Mouse (Mus musculus) T-helper 1 cell (primary cell): Measurements from ENCODE around the gene Rps19.
"Not testable (repeated sequence)": the region's sequence is repeated elsewhere in the genome, so short reads cannot be mapped to it uniquely, and the experiment has no call there.

ENCODE experiments used
- in situ Hi-C: fragments of 300-600 bp; cut with MboI, MseI; formaldehyde crosslinking; loops from one replicate; pipeline ENCODE4 v1.15.1; 2025; ENCODE audit warnings: high pct_unique_total_duplicates

Rps19 gene

DNA sequence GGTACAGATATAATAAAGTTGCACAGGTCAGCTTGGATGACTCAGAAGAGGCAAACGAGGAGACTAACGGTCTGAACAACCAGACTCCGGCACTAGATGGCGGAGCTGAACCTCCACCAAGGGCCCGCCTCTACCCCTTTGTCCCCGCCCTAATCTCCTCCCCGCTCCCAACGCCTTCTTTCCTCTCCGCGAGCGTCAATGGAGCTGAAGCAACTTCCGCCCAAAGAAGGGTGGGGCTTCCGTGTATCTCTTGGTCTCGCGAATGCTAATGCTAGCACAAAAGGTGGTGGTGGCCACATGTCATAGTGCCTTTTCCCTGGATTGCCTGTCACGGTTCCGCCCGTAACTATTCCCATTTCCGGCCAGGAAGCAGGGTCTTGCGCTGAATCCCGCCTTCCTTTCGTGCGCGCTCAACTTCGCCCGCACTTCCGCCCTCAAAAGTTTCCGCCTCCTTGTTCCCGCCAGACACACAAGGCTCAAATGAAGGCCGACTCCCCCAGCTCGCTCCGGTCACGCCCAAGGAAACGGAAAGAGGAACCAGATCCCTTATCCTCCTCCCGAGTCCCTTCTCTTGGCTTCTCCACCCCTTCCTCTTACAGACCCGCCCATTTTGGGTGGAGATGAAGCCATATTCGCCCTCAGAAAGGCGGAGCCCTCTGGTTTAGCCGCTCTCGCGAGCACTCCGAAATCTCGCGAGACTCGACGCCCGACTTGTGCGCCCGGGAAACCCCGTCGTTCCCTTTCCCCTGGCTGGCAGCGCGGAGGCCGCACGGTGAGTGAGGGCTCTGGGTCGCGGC is at the start of gene Rps19:
Gene Rps19, plus strand, starts transcription at position 476 of the 797 bp plus-strand sequence.
- in situ Hi-C loops: no loop called here

GRCm38 (mm10) chr7:24838732-24839409 is 45.3 kb upstream of the Rps19 start:
- in situ Hi-C loops: loop anchor here (5.0 kb wide), 1 partner anchor 738 kb away; no protein-coding TSS in a partner anchor

DNA sequence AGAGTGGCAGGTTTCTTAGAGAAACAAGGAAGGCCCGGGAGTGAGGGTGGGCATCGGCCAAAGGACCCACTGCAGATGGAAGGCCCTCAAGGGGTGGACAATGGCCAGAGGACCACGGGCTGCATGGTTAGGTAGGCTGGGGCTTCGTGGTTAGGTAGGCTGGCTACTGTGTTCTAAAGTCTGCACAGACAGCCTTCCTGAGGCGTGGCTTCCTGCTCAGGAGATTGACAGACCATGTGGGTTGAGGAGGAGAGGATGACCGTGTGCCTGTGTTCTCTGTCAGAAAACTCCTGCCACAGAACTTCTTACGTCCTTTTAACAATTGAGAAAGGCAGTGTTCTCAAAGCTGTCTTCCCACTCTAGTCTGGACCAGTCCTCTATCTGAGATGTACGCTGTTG is 44.8 kb upstream of the Rps19 start:
- in situ Hi-C loops: loop anchor here (5.0 kb wide), 1 partner anchor 738 kb away; no protein-coding TSS in a partner anchor

DNA sequence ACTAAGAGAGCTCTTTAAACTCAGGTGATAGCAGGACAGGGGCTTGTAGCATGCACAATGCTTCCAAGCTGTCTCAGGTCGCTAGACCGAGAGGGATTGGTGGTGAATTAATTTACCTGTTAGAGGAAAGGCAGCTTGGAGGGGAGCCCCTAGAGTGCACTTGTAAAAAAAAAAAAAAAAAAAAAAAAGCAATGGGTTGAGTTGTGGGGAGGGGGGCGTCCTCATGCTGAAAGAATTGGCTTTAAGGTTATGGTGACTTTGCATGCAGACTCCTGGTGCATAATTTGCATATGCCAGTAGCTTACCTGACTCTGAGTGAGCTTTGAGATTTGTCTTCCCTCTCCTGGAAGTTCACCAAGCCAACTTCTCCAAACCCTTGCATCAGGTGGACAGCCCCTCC is 43.8 kb upstream of the Rps19 start:
- in situ Hi-C loops: no loop called here

DNA sequence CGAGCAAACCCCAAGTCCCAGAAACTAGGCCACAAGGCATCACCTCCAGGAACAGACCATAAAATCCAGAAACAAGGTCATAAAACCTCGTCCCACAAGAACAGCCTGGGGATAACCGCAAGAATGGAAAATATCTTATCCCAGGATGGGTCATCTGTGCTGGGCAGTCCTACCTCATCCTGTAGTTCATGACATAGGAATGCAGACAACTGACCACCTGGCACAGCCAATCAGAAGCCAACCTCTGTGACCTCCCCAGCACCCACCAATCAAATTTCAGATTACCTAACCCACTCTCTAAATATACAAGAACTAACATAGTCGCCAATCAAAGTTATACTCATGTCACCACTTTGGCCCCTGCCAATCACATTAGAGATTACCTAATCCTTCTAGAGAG is 43.2 kb upstream of the Rps19 start:
- in situ Hi-C loops: no loop called here

- in situ Hi-C loops: no loop called here
These were observed 40.0 kb upstream of the Rps19 start for GRCm38 (mm10) chr7:24844144-24844543.

DNA sequence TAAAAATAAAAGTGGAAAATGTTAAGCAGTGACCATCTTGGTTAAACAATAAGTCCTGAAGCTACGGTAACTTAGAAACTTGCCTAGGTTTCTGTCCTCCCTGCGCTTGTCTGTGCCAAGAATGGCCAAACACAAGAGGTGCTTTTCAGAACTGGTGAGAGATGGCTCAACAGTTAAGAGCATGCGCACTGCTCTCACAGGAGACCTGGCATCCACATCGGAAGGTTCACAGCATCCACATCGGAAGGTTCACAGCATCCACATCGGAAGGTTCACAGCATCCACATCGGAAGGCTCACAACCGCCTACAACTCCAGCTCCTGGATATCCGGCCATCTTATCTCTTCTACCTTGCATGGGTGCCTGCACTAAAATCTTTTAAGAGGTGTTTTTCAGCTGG is 39.0 kb upstream of the Rps19 start:
- in situ Hi-C loops: no loop called here

- in situ Hi-C loops: no loop called here
These were observed 38.5 kb upstream of the Rps19 start for GRCm38 (mm10) chr7:24845713-24846112.

GRCm38 (mm10) chr7:24846576-24846975 is 37.6 kb upstream of the Rps19 start:
- in situ Hi-C loops: not testable (repeated sequence)

GRCm38 (mm10) chr7:24850162-24850561 is 34.0 kb upstream of the Rps19 start:
- in situ Hi-C loops: no loop called here

DNA sequence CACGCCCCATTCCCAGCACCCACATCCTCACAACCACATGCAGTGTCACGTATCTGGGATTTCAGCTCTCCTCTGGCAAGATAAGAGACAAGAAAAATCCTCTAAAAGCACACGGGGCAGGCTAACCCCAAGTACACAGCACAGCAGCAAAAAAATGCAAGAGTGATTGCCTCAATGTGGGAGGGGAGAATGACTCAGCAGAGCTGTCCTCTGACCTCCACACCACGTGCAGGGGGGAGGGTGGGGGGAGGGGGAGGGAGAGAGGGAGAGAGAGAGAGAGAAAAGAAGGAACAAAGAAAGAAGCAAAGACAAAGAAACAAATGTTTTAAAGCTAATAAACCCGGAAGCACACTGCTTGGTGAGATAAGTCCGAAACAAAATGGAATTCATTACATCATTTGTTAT is 33.3 kb upstream of the Rps19 start:
- in situ Hi-C loops: no loop called here

GRCm38 (mm10) chr7:24851596-24852325 is 32.4 kb upstream of the Rps19 start:
- in situ Hi-C loops: no loop called here

- in situ Hi-C loops: no loop called here
These were observed 31.5 kb upstream of the Rps19 start for GRCm38 (mm10) chr7:24852557-24853232.

DNA sequence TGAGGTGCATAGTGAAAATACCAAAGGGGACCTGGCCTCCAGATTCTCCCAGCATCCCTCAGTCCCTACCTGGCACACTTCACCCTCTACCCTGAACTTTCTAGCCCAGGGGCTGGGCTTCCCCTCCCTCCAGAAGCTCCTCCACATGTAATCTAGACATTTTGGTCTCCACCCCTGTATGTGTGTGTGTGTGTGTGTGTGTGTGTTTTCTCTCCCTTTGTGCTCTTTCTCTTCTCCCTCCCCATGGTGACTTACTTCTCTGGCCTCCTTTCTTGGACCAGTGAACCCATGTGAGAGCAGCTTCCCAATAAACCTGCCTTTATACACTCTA is 31.0 kb upstream of the Rps19 start:
- in situ Hi-C loops: no loop called here

- in situ Hi-C loops: no loop called here
These were observed 30.5 kb upstream of the Rps19 start for GRCm38 (mm10) chr7:24853695-24854094.

GRCm38 (mm10) chr7:24856460-24857120 is 27.6 kb upstream of the Rps19 start:
- in situ Hi-C loops: no loop called here

DNA sequence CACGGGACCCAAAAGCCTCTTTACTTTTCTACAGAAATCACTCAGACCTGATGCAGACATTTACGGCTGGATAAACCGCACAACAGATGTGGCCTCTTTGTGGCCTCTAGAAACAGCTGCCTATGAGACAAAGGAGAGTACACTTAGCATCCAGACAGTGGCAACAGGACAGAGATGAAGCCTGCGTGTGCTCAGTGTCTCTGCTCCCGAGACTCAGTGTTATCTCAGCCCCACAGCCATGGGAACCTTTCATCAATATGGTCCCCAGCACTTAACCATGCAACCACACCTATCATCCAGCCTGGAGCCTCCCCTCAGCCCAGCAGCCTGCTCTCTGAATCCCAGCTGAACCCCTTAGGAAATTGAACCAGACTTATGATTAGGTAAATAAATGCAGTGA is 24.9 kb upstream of the Rps19 start:
- in situ Hi-C loops: no loop called here

GRCm38 (mm10) chr7:24861913-24862312 is 22.3 kb upstream of the Rps19 start, which contains the start of gene Gm9844:
Gene Gm9844 (plus strand): TSS chr7:24862213.
- in situ Hi-C loops: no loop called here

DNA sequence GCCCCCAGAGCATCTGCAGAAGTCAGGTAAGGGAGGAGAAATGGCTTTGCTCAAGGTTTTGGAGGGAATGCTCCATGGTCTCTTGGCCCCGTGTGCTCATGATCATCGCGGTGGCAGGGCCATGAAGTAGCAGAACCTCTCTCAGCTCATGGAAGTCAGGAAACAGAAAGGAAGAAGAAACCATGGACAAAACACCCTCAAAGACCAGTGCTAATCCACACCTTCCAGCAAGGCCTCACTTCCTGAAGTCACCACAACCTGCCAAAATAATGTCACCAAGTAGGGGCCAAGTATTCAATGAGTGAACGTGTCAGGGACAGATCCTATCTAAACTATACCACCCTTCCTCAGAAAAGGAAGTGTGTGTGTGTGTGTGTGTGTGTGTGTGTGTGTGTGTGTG is 21.3 kb upstream of the Rps19 start:
- in situ Hi-C loops: no loop called here

GRCm38 (mm10) chr7:24864156-24864555 is 20.0 kb upstream of the Rps19 start:
- in situ Hi-C loops: no loop called here

- in situ Hi-C loops: no loop called here
These were observed 15.1 kb upstream of the Rps19 start for GRCm38 (mm10) chr7:24869080-24869479.
